Mouse (Mus musculus) liver, postnatal 0 days (tissue): ENCODE data around the gene H1foo. TPM values are rescaled to one million over a fixed set of nuclear protein-coding genes. Genes with fewer than 3 reads are reported as not detected.

Experiments
- ATAC-seq: fragments of 200-750 bp; cut with Nextera tagmentation; 2 replicates; pipeline ENCODE4 v1.8.0; 2017; ENCODE audit warnings: mild to moderate bottlenecking, moderate library complexity
- DNase-seq: peaks from one replicate; pipeline ENCODE4 v3.0.0-alpha.2; 2016
- H3K27ac ChIP-seq: fragments of 300-500 bp; sonication (generic); 2 replicates; pipeline ENCODE4 v1.5.1; 2014; ENCODE audit warnings: antibody characterized with exemption, moderate library complexity, mild to moderate bottlenecking, low read depth
- H3K27me3 ChIP-seq: fragments of 300-500 bp; sonication (generic); 2 replicates; pipeline ENCODE4 v1.6.1; 2014; ENCODE audit warnings: low read length, control low read depth, mixed read lengths; ENCODE audit not compliant: insufficient read depth
- H3K36me3 ChIP-seq: fragments of 300-500 bp; sonication (generic); replicated peaks from 2 replicates; pipeline ENCODE4 v1.6.1; 2014; ENCODE audit warnings: mild to moderate bottlenecking, control low read depth, low read length, moderate library complexity, mixed read lengths; ENCODE audit not compliant: insufficient read depth
- H3K4me1 ChIP-seq: fragments of 300-500 bp; sonication (generic); 2 replicates; pipeline ENCODE4 v1.6.1; 2014; ENCODE audit warnings: antibody characterized with exemption, mild to moderate bottlenecking, control low read depth; ENCODE audit not compliant: insufficient read depth
- H3K4me2 ChIP-seq: fragments of 300-500 bp; sonication (generic); 2 replicates; pipeline ENCODE4 v1.6.1; 2014; ENCODE audit warnings: low read depth, mild to moderate bottlenecking, low read length, moderate library complexity, mixed read lengths
- H3K4me3 ChIP-seq: fragments of 300-500 bp; sonication (generic); 2 replicates; pipeline ENCODE4 v1.5.1; 2014; ENCODE audit warnings: low read depth, low read length
- H3K9ac ChIP-seq: fragments of 300-500 bp; sonication (generic); replicated peaks from 2 replicates; pipeline ENCODE4 v1.6.1; 2014; ENCODE audit warnings: mild to moderate bottlenecking, moderate library complexity
- H3K9me3 ChIP-seq: fragments of 300-500 bp; sonication (generic); 2 replicates; pipeline ENCODE4 v1.6.1; 2016; ENCODE audit warnings: mild to moderate bottlenecking, control low read depth, low read length, mixed read lengths
- CTCF ChIP-seq: sonication (generic); IDR thresholded peaks from 2 replicates; pipeline ENCODE4 v1.5.1; 2016; ENCODE audit warnings: antibody characterized with exemption, low read depth
- EP300 ChIP-seq: IDR thresholded peaks from 2 replicates; pipeline ENCODE4 v1.6.1; 2016; ENCODE audit warnings: antibody characterized with exemption, low read depth, mild to moderate bottlenecking
- WGBS: fragments of 180-500 bp; shearing (Covaris S2); extraction: QIAGEN DNeasy Blood & Tissue Kit; methylation state at CpG from one replicate; pipeline ENCODE4 v1.1.7; 2014; ENCODE audit not compliant: insufficient replicate concordance; 5-methylcytosine and 5-hydroxymethylcytosine counted together
- polyA plus RNA-seq: library from polyadenylated mRNA; unstranded; fragments of >200 nt; fragmentation: Nextera tagmentation; extraction: Ambion mirVana; gene quantifications from 2 replicates; pipeline ENCODE4 v1.2.1, GENCODE M21; 2015

Gene H1foo
- polyA plus RNA-seq, 1 experiment from 2014 or later: not detected

DNA sequence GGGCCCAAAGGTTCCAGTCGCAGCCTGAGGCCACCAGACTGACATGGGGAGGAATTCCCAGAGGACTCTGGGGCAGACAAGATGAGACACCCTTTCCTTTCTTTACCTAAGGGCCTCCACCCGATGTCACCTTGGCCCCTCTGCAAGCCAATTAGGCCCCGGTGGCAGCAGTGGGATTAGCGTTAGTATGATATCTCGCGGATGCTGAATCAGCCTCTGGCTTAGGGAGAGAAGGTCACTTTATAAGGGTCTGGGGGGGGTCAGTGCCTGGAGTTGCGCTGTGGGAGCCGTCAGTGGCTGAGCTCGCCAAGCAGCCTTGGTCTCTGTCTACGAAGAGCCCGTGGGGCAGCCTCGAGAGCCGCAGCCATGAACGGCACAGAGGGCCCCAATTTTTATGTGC is 13.1 kb upstream of the H1foo start, which contains the start of gene Rho:
Gene Rho (plus strand): TSS at position 110 of the 400 bp plus-strand sequence.
- Histone ChIP-seq H3K36me3 (no peaks in the 10 kb centered on the region), H3K4me2 (no peak within 1 kb of the TSS), H3K27ac (no peak within 1 kb of the TSS), H3K27me3 (no peaks in the 10 kb centered on the region), H3K9me3 (no peaks in the 10 kb centered on the region), H3K4me1 (no peaks in the 10 kb centered on the region), H3K4me3 (no peak within 1 kb of the TSS), H3K9ac (no peak within 1 kb of the TSS)
- TF ChIP-seq EP300: no peak
- no peak for TF ChIP-seq CTCF
- 80% methylated on average over 14 of the region's 14 CpGs for WGBS
- DNase-seq: no peak
- no peak for ATAC-seq

GRCm38 (mm10) chr6:115932391-115932790 is 12.3 kb upstream of the H1foo start:
- Histone ChIP-seq H3K4me3 (no peak overlapping the region), H3K4me1 (no peaks in the 10 kb centered on the region), H3K27me3 (no peaks in the 10 kb centered on the region), H3K9me3 (no peaks in the 10 kb centered on the region), H3K27ac (no peak overlapping the region), H3K4me2 (no peak overlapping the region), H3K36me3 (no peaks in the 10 kb centered on the region), H3K9ac (no peak overlapping the region)
- no peak for ATAC-seq
- no peak for DNase-seq
- WGBS: 82% methylated on average over 3 of the region's 3 CpGs
- no peak for TF ChIP-seq CTCF
- TF ChIP-seq EP300: no peak

DNA sequence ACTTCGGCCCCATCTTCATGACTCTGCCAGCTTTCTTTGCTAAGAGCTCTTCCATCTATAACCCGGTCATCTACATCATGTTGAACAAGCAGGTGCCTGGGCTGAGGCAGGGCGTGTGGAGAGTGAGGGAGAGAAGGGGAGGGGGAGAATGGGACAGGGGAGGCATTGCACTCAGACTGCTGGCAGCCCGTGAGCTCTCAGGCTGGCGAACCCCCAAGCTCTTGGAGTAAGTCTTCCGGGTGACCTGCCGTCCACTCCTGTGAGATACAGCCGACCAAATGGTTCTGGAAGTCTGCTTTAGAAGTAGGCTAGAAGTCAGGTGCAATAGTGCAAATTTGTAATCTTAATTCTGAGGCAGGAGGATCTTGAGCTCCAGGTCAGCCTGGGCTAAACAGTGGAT is 9.2 kb upstream of the H1foo start:
- H3K4me1 ChIP-seq: no peaks in the 10 kb centered on the region; the same call in 1 of the 2 replicates
- H3K27me3 ChIP-seq: no peaks in the 10 kb centered on the region
- H3K9ac ChIP-seq: no peak overlapping the region
- TF ChIP-seq CTCF (no peak), EP300 (no peak)
- H3K9me3 ChIP-seq: no peaks in the 10 kb centered on the region
- no peaks in the 10 kb centered on the region for H3K36me3 ChIP-seq
- WGBS: 75% methylated on average over 8 of the region's 8 CpGs
- no peak for DNase-seq
- no peak overlapping the region for H3K27ac ChIP-seq
- H3K4me3 ChIP-seq: no peak overlapping the region
- ATAC-seq: no peak
- H3K4me2 ChIP-seq: no peak overlapping the region

DNA sequence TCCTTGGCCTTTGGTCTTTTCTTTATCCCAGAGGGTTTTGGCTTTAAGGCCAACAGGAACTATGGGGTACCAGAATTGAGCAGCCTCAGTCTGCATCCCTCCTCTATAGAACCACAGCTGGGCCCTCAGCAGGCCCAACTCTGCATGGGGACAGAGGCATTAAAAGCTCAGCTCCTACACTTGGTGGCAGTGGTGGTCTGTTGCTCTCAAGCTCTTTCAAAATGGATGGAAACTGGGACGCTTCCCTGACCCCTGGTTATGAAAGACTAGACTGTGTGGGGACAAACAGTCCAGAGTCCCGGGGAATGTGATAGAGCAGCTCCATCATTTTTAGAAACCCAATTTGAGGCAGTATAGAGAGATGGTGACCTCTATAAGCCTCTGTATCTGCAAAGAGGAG is 6.7 kb upstream of the H1foo start:
- no peaks in the 10 kb centered on the region for H3K36me3 ChIP-seq
- peaks cover 10% of the 10 kb centered on the region for H3K4me1 ChIP-seq
- no peaks in the 10 kb centered on the region for H3K27me3 ChIP-seq
- peak; percentile 13; the same call in 1 of the 2 replicates for ATAC-seq
- H3K9ac ChIP-seq: no peak overlapping the region
- DNase-seq: no peak
- TF ChIP-seq CTCF (no peak), EP300 (no peak)
- H3K9me3 ChIP-seq: no peaks in the 10 kb centered on the region
- no peak overlapping the region for H3K4me2 ChIP-seq
- no peak overlapping the region for H3K27ac ChIP-seq
- 76% methylated on average over 2 of the region's 2 CpGs for WGBS
- no peak overlapping the region for H3K4me3 ChIP-seq

GRCm38 (mm10) chr6:115938798-115939197 is 5.9 kb upstream of the H1foo start:
- H3K27me3 ChIP-seq: no peaks in the 10 kb centered on the region
- WGBS: 46% methylated on average over 1 of the region's 1 CpGs
- DNase-seq: no peak
- TF ChIP-seq EP300: no peak
- TF ChIP-seq CTCF: no peak
- H3K4me2 ChIP-seq: no peak overlapping the region
- H3K36me3 ChIP-seq: no peaks in the 10 kb centered on the region
- no peak overlapping the region for H3K4me3 ChIP-seq
- no peak overlapping the region for H3K9ac ChIP-seq
- peaks cover 10% of the 10 kb centered on the region for H3K4me1 ChIP-seq
- no peak overlapping the region for H3K27ac ChIP-seq
- H3K9me3 ChIP-seq: no peaks in the 10 kb centered on the region
- no peak for ATAC-seq

DNA sequence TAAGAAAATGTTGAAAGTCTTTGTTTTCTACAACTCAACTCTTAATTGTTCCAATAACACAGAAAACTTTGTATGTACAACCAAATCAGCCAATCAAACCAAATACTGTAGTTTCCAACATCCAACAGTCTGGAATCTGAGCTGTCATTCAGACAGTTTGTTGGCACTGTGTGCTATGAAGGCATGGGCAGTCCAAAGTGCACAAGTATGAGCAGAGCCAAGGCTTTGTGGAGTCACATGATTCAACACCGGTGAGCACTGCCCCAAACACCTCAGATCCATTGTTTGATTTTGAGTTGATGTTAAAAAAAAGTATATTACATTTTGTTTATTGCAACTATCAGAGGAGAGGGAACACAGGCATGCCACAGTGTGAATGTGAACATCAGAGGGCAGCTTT is 4.1 kb upstream of the H1foo start:
- Histone ChIP-seq H3K9me3 (no peaks in the 10 kb centered on the region), H3K4me1 (peaks cover 10% of the 10 kb centered on the region), H3K27ac (no peak overlapping the region), H3K9ac (no peak overlapping the region), H3K4me3 (no peak overlapping the region), H3K4me2 (no peak overlapping the region), H3K36me3 (no peaks in the 10 kb centered on the region), H3K27me3 (no peaks in the 10 kb centered on the region)
- ATAC-seq (peak; percentile 80), DNase-seq (peak; percentile 31)
- WGBS: 52% methylated on average over 1 of the region's 1 CpGs
- TF ChIP-seq EP300 (no peak), CTCF (no peak)

- no peaks in the 10 kb centered on the region for H3K27me3 ChIP-seq
- no peak for TF ChIP-seq CTCF
- no peak for TF ChIP-seq EP300
- no peak overlapping the region for H3K4me3 ChIP-seq
- no peak overlapping the region for H3K27ac ChIP-seq
- no peaks in the 10 kb centered on the region for H3K9me3 ChIP-seq
- H3K4me1 ChIP-seq: peaks cover 10% of the 10 kb centered on the region
- 9% methylated on average over 5 of the region's 12 CpGs for WGBS
- DNase-seq (peak; percentile 40), ATAC-seq (no peak)
- no peak overlapping the region for H3K4me2 ChIP-seq
- H3K9ac ChIP-seq: no peak overlapping the region
- H3K36me3 ChIP-seq: no peaks in the 10 kb centered on the region
Observed at GRCm38 (mm10) chr6:115941128-115941527, 3.6 kb upstream of the H1foo start.
